28 mouse cellular contexts compared by ENCODE assay signal in the genomic region with DNA sequence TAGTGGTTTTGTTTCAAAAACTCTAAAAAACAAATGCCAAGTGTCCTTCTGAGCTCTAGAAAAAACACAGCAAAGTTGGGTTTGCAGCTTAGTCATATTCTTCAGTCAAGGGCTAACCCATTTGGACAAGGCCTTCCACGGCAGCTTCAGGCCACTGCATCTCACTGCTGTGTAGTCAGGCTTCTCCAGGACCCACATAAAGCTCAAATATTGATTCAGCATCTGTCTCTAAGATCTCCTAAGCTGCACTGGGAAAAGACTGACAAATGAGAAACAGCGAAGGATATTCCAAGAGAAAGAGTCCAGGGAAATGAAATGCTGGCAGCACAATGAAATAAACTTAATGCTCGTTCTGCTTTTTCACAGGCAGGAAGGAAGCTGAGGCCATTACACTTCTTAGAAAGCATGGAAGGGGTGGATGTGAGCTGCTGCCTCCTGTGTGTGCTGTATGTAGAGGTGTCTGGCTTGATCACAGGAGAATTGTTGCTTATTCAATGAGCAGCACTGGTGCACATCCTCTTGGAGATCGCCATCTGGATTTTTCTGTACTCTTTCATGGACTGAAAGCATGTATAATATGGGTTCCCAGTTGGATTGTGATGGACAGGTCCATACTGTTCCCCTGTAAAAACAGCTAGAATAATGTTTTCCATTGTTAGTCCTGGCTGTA.
"Had no signal": no experiment of that assay in that cellular context is flagged by ENCODE, and none has a peak within 500 bp of the region (broad histone marks: within the 10 kb centered on the region; RNA-seq: fewer than 3 reads in every experiment).

No protein-coding gene starts in this region.

- H3K9ac ChIP-seq: heart, embryonic 13.5 days; heart, embryonic 15.5 days; hindbrain, embryonic 13.5 days; hindbrain, embryonic 15.5 days; kidney, embryonic 15.5 days; limb, embryonic 12.5 days; liver, embryonic 13.5 days; liver, embryonic 15.5 days had no signal

- H3K36me3 ChIP-seq: heart, embryonic 13.5 days; heart, embryonic 15.5 days; hindbrain, embryonic 13.5 days; hindbrain, embryonic 15.5 days; kidney, embryonic 15.5 days; limb, embryonic 12.5 days; liver, embryonic 13.5 days; liver, embryonic 15.5 days had no signal

- DNase-seq: gastrocnemius, postnatal 14 days; gastrocnemius, postnatal 36 days; heart, adult 11 months; heart, adult 2 months; heart, postnatal 14 days; heart, postnatal 36 days; kidney, adult 11 months; kidney, adult 2 months; kidney, adult 9 months; kidney, postnatal 14 days; kidney, postnatal 36 days; layer of hippocampus, adult 9-11 months; layer of hippocampus, postnatal 36 days; left cerebral cortex, postnatal 4 days; liver; liver, embryonic 13.5 days had no signal

- H3K4me3 ChIP-seq: heart, adult 2 months; heart, embryonic 13.5 days; heart, embryonic 15.5 days; hindbrain, embryonic 13.5 days; hindbrain, embryonic 15.5 days; kidney, embryonic 15.5 days; limb, embryonic 12.5 days; liver, embryonic 13.5 days; liver, embryonic 15.5 days had no signal

- H3K27me3 ChIP-seq: heart, embryonic 13.5 days; heart, embryonic 15.5 days; hindbrain, embryonic 13.5 days; hindbrain, embryonic 15.5 days; kidney, embryonic 15.5 days; limb, embryonic 12.5 days; liver, embryonic 13.5 days; liver, embryonic 15.5 days had no signal

- H3K4me2 ChIP-seq: heart, embryonic 11.5 days; heart, embryonic 13.5 days; heart, embryonic 15.5 days; hindbrain, embryonic 13.5 days; hindbrain, embryonic 15.5 days; kidney, embryonic 15.5 days; limb, embryonic 12.5 days; liver, embryonic 11.5 days; liver, embryonic 13.5 days; liver, embryonic 15.5 days had no signal

- H3K4me1 ChIP-seq: heart, embryonic 13.5 days; heart, embryonic 15.5 days; hindbrain, embryonic 13.5 days; hindbrain, embryonic 15.5 days; kidney, embryonic 15.5 days; limb, embryonic 12.5 days; liver, embryonic 13.5 days; liver, embryonic 15.5 days had no signal

- H3K9me3 ChIP-seq: heart, embryonic 13.5 days; heart, embryonic 15.5 days; hindbrain, embryonic 13.5 days; hindbrain, embryonic 15.5 days; kidney, embryonic 15.5 days; limb, embryonic 12.5 days; liver, embryonic 13.5 days; liver, embryonic 15.5 days had no signal

- ATAC-seq: hindbrain, postnatal 0 days; intestine, embryonic 16.5 days had no signal

- H3K27ac ChIP-seq: heart, adult 2 months; heart, embryonic 13.5 days; heart, embryonic 15.5 days; hindbrain, embryonic 13.5 days; hindbrain, embryonic 15.5 days; hindbrain, postnatal 0 days; kidney, embryonic 15.5 days; kidney, postnatal 0 days; limb, embryonic 12.5 days; liver, embryonic 13.5 days; liver, embryonic 15.5 days had no signal
